Mouse (Mus musculus) embryonic facial prominence, embryonic 12.5 days (tissue): ENCODE results near the gene Mcm5. TPM values are rescaled to one million over a fixed set of nuclear protein-coding genes. Genes with fewer than 3 reads are reported as not detected.

Experiments used
- ATAC-seq: fragments of 200-750 bp; cut with Nextera tagmentation; 2 replicates; pipeline ENCODE4 v1.8.0; 2017; ENCODE audit not compliant: insufficient number of reproducible peaks, insufficient read depth, low FRiP score, low TSS enrichment
- H3K27ac ChIP-seq: fragments of 300-500 bp; sonication (generic); 2 replicates; pipeline ENCODE4 v1.5.1; 2016; ENCODE audit warnings: mild to moderate bottlenecking
- H3K27me3 ChIP-seq: fragments of 300-500 bp; sonication (generic); 2 replicates; pipeline ENCODE4 v1.6.1; 2016; ENCODE audit warnings: mild to moderate bottlenecking, moderate library complexity
- H3K36me3 ChIP-seq: fragments of 300-500 bp; sonication (generic); 2 replicates; pipeline ENCODE4 v1.6.1; 2016; ENCODE audit warnings: mild to moderate bottlenecking
- H3K4me1 ChIP-seq: fragments of 300-500 bp; sonication (generic); 2 replicates; pipeline ENCODE4 v1.6.1; 2016
- H3K4me2 ChIP-seq: fragments of 300-500 bp; sonication (generic); replicated peaks from 2 replicates; pipeline ENCODE4 v1.6.1; 2016; ENCODE audit warnings: mild to moderate bottlenecking, moderate library complexity
- H3K4me3 ChIP-seq: fragments of 300-500 bp; sonication (generic); 2 replicates; pipeline ENCODE4 v1.5.1; 2016; ENCODE audit warnings: mild to moderate bottlenecking
- H3K9ac ChIP-seq: fragments of 300-500 bp; sonication (generic); 2 replicates; pipeline ENCODE4 v1.6.1; 2016; ENCODE audit warnings: mild to moderate bottlenecking, moderate library complexity
- H3K9me3 ChIP-seq: fragments of 300-500 bp; sonication (generic); 2 replicates; pipeline ENCODE4 v1.6.1; 2016; ENCODE audit warnings: mild to moderate bottlenecking, moderate library complexity
- WGBS: fragments of 180-500 bp; shearing (Covaris S2); methylation state at CpG from one replicate; pipeline ENCODE4 v1.1.7; 2016; 5-methylcytosine and 5-hydroxymethylcytosine counted together
- polyA plus RNA-seq: library from polyadenylated mRNA; unstranded; fragments of >200 nt; fragmentation: Nextera tagmentation; extraction: Ambion mirVana; gene quantifications from 2 replicates; pipeline ENCODE4 v1.2.1, GENCODE M21; 2016

Gene Mcm5
- polyA plus RNA-seq, 1 experiment from 2014 or later: 205 TPM

DNA sequence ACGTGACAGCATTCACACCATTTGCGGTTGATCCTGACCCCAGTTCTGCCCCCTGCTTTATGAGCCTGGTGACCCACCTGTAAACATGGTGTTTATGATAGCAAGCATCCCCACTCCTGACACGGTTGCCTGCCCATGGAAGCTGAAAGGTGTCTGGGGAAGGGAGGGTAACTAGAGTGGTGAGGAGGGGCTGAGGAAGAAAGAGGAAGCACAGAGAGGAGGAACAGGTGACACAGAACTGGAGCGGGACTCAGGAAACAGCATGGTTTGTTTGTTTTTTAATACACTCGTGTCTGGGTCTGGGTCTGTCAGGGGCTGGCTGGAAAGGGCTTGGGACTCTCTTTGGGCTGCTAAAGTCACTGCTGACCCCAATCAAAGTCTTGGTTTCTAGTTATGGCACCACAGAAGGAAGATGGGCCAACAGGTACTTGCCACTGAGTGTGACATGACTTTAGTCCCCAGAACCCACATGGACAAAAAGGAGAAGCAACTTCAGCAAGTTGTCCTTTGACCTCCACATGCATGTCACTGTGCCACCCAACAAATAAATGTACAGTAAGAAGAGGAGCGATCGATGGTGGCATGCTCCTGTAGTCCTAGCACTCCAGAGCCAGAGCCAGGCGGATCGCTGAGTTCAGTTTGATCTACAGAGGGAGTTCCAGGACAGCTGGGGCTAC, 27.9 kb upstream of the Mcm5 start:
- Histone ChIP-seq H3K36me3 (no peaks in the 10 kb centered on the region), H3K9me3 (no peaks in the 10 kb centered on the region)
- WGBS: 80% methylated on average over 9 of the region's 9 CpGs

DNA sequence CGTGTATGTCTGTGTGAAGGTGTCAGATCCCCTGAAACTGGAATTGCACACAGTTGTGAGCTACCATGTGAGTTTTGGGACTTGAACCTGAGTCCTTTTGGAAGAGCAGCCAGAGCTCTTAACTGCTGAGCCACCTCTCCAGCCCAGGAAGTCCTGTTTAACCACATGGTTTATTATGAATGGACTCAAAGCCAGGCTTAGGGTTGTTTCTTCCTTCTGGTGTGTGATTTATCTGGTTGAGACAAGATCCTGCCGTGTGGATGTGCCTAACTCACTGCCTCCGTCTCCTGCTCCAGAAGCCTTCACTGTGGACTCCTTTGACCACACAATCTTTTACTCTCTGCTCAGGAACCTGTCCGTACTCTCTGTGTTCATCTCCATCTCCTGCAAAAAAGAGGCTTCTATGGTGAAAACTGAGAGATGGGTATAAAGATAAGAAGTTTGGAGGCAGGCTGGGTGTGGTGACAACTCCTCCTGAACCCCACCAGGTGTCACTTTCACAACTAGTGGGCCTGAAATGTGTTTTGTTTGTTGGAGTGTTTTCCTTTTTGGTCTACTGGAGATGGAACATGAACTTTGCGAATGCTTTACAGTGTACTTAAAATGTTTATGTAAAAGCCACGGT, 27.1 kb upstream of the Mcm5 start:
- Histone ChIP-seq H3K4me2 (no peak overlapping the region), H3K9me3 (no peaks in the 10 kb centered on the region), H3K4me3 (no peak overlapping the region), H3K27ac (no peak overlapping the region), H3K9ac (no peak overlapping the region), H3K4me1 (peaks cover 6% of the 10 kb centered on the region; the same call in 1 of the 2 replicates), H3K27me3 (no peaks in the 10 kb centered on the region), H3K36me3 (no peaks in the 10 kb centered on the region)
- WGBS: 80% methylated on average over 6 of the region's 6 CpGs
- ATAC-seq: no peak

More for the DNA sequence above, 27.9 kb upstream of the Mcm5 start:
- Histone ChIP-seq H3K4me1 (peaks cover 6% of the 10 kb centered on the region; the same call in 1 of the 2 replicates), H3K4me2 (no peak overlapping the region), H3K27ac (no peak overlapping the region), H3K9ac (no peak overlapping the region), H3K27me3 (no peaks in the 10 kb centered on the region), H3K4me3 (no peak overlapping the region)
- no peak for ATAC-seq

- peak overlapping the region; percentile 25 for H3K4me3 ChIP-seq
Measured at GRCm38 (mm10) chr8:75083846-75084245, 25.5 kb upstream of the Mcm5 start.

GRCm38 (mm10) chr8:75084382-75085064, 24.8 kb upstream of the Mcm5 start:
- Histone ChIP-seq H3K27ac (no peak overlapping the region), H3K4me3 (no peak overlapping the region), H3K36me3 (no peaks in the 10 kb centered on the region), H3K9ac (no peak overlapping the region), H3K4me1 (peaks cover 13% of the 10 kb centered on the region), H3K4me2 (peak overlapping the region; percentile 53), H3K27me3 (no peaks in the 10 kb centered on the region), H3K9me3 (no peaks in the 10 kb centered on the region)
- ATAC-seq: no peak
- 71% methylated on average over 3 of the region's 3 CpGs for whole genome bisulfite sequencing

More at GRCm38 (mm10) chr8:75083846-75084245, 25.5 kb upstream of the Mcm5 start:
- Histone ChIP-seq H3K9ac (no peak overlapping the region), H3K4me1 (peaks cover 6% of the 10 kb centered on the region), H3K27me3 (no peaks in the 10 kb centered on the region), H3K36me3 (no peaks in the 10 kb centered on the region), H3K27ac (no peak overlapping the region), H3K4me2 (peak overlapping the region; percentile 53), H3K9me3 (no peaks in the 10 kb centered on the region)
- WGBS: 6% methylated on average over 16 of the region's 17 CpGs
- peak; percentile 91 for ATAC-seq

GRCm38 (mm10) chr8:75086002-75086401, 23.4 kb upstream of the Mcm5 start:
- H3K4me3 ChIP-seq: no peak overlapping the region
- H3K9ac ChIP-seq: no peak overlapping the region
- no peak overlapping the region for H3K4me2 ChIP-seq
- no peak for ATAC-seq
- H3K36me3 ChIP-seq: no peaks in the 10 kb centered on the region
- 79% methylated on average over 2 of the region's 2 CpGs for WGBS
- H3K27ac ChIP-seq: no peak overlapping the region
- no peaks in the 10 kb centered on the region for H3K9me3 ChIP-seq
- H3K27me3 ChIP-seq: no peaks in the 10 kb centered on the region
- peaks cover 13% of the 10 kb centered on the region for H3K4me1 ChIP-seq

DNA sequence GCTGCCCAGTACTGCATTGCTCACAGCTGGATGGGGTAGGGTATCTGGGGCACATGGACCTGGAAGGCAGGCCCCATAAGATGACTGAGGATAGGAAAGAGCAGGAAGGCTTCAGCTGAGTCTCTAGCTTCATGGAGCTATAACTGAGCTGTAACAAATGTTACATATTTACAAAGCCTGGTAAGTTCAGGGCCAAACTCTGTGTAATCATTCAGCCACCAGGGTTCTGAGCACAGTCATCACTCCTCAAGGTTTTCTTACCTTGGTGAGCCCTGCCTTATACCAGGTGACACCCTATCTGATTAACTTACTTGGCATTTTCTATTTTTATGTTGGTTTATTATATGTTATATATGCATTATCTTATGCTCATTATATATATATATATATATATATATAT, 22.2 kb upstream of the Mcm5 start:
- no peaks in the 10 kb centered on the region for H3K36me3 ChIP-seq
- ATAC-seq: no peak

DNA sequence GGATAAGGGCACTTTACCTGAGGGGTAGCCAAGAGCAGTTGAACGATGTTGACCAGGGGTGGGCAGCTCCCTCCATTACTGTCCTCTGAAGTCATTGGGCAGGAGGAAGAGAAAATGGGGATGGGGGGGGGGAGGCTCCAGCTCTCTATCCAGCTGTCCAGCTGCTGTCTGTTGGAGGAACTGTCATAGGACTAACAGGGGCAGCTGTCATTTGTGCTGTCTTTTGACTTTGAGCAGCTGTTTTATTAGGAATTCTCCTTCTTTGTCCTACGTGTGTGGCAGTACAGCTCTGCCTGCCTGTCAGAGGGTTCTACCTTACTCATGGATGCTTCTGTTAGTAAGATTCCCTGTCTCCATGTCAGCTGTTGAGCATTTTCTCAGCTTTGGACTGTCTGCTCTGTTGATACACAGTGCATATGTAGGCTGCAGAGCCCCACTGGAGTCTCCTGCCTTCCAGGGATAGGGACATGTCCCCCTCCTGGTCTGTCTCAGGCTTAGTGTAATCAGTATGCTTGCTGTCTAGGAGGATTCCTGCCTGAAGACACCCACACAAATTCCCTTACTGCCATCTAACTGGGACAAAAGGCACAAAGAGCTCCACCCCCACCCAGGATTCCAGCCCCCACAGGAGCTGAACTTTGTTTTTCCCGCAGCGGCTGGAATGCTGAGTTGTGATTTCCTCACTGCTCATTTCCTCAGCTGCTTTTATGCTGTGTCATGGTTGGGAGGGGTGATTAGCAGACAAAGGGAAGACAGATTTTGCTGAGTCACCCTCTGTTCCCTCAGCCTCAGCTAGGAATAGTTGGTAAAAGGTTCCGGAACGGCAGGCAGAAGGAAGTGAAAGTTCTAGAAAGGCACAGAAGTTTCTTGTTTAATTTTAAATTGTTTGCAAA, 20.1 kb upstream of the Mcm5 start:
- WGBS: 17% methylated on average over 6 of the region's 6 CpGs
- peak overlapping the region; percentile 28 for H3K9ac ChIP-seq
- ATAC-seq: peak; percentile 53; the same call in 1 of the 2 replicates
- H3K4me2 ChIP-seq: peak overlapping the region; percentile 23; the same call in 1 of the 2 replicates
- no peaks in the 10 kb centered on the region for H3K9me3 ChIP-seq
- peaks cover 12% of the 10 kb centered on the region for H3K4me1 ChIP-seq
- H3K27me3 ChIP-seq: no peaks in the 10 kb centered on the region
- H3K4me3 ChIP-seq: no peak overlapping the region
- peak overlapping the region; percentile 67 for H3K27ac ChIP-seq
- H3K36me3 ChIP-seq: no peaks in the 10 kb centered on the region

More for the DNA sequence above, 22.2 kb upstream of the Mcm5 start:
- H3K4me3 ChIP-seq: no peak overlapping the region
- no peaks in the 10 kb centered on the region for H3K9me3 ChIP-seq
- no peak overlapping the region for H3K9ac ChIP-seq
- no peaks in the 10 kb centered on the region for H3K27me3 ChIP-seq
- H3K27ac ChIP-seq: no peak overlapping the region
- H3K4me2 ChIP-seq: no peak overlapping the region
- H3K4me1 ChIP-seq: peaks cover 13% of the 10 kb centered on the region

- Histone ChIP-seq H3K4me3 (no peak overlapping the region), H3K27me3 (no peaks in the 10 kb centered on the region), H3K9ac (no peak overlapping the region), H3K4me1 (peaks cover 17% of the 10 kb centered on the region), H3K4me2 (no peak overlapping the region), H3K27ac (no peak overlapping the region), H3K9me3 (no peaks in the 10 kb centered on the region), H3K36me3 (no peaks in the 10 kb centered on the region)
- WGBS: 88% methylated on average over 4 of the region's 4 CpGs
- no peak for ATAC-seq
Measured at GRCm38 (mm10) chr8:75090781-75091365, 18.5 kb upstream of the Mcm5 start.

DNA sequence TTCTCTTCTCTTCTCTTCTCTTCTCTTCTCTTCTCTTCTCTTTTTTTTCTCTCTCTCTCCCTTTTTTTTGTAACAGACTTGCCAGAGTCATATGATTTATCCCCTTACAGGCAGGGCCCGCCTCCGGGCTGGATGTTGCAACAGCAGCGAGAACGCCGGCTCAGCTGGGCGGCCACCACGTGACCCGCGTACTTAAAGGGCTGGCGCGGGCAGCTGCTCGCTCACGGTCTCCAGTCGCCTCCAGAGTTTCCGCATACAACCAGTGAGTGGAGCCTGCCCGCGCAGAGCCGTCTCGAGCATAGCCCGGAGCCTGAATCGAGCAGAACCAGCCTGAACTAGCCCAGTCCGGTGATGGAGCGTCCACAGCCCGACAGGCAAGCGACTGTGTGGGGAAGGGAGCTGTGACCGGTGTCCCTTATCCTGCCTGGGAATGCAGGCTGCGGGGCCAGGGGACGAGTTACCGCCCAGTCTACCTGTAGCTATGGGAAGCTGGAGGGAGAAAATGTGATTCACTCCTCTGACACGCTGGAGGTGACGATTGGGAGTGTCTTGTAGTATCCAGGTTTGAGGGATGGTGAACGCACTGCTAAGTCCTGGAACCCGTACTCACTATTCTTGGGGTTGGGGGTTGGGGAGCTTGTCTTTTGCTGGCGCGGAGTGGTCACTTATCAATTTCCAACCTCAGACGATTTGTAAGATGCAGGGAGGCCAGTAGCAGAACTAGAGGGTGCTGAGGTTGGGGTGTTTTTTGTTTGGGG, 15.8 kb upstream of the Mcm5 start, which contains the start of gene Hmox1:
Hmox1 (plus strand) TSS at position 223 of the 758 bp plus-strand sequence.
- H3K27ac ChIP-seq: no peak within 1 kb of the TSS
- no peaks in the 10 kb centered on the region for H3K27me3 ChIP-seq
- ATAC-seq: peak; percentile 91
- H3K9ac ChIP-seq: peak within 1 kb of the TSS; percentile 58
- 1% methylated on average over 36 of the region's 36 CpGs for WGBS
- peaks cover 23% of the 10 kb centered on the region for H3K36me3 ChIP-seq
- H3K4me1 ChIP-seq: peaks cover 17% of the 10 kb centered on the region
- peak within 1 kb of the TSS; percentile 54 for H3K4me3 ChIP-seq
- H3K9me3 ChIP-seq: no peaks in the 10 kb centered on the region
- peak within 1 kb of the TSS; percentile 67 for H3K4me2 ChIP-seq

DNA sequence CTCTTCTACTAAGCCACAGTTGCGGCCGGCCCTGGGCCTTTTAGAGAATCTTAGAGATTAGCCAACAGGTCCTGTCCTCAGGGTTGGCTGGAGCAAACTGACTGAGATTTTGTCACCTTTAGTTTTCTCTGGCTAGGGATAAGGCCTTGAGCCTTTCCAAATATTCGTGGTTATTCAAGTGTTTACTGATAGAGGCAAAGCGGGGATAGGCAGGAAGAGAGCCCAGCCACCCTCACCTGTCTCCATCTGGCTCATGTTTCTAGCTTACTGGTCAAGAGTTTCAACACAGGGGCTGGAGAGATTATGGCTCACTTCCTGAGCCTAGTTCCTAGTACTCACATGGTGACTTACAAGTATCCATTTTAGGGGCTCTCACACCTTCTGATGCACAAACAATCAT, 6.4 kb upstream of the Mcm5 start:
- no peak for ATAC-seq
- Histone ChIP-seq H3K27ac (no peak overlapping the region), H3K36me3 (0 out of 2 replicates have a peak, but pooled peaks cover 12% of the 10 kb centered on the region), H3K9me3 (no peaks in the 10 kb centered on the region), H3K4me1 (no peaks in the 10 kb centered on the region), H3K4me3 (no peak overlapping the region), H3K4me2 (no peak overlapping the region), H3K9ac (no peak overlapping the region), H3K27me3 (no peaks in the 10 kb centered on the region)
- WGBS: 93% methylated on average over 4 of the region's 4 CpGs
